Mouse (Mus musculus) cerebellum, adult 18-20 months (tissue): Measurements from ENCODE around the gene Drd4.
"Not testable (repeated sequence)": the region's sequence is repeated elsewhere in the genome, so short reads cannot be mapped to it uniquely, and the experiment has no call there.

Experiments used
- DNase-seq, 2 experiments: peaks; one replicate each; pipeline ENCODE4 v3.0.0; 2021

Gene Drd4

DNA sequence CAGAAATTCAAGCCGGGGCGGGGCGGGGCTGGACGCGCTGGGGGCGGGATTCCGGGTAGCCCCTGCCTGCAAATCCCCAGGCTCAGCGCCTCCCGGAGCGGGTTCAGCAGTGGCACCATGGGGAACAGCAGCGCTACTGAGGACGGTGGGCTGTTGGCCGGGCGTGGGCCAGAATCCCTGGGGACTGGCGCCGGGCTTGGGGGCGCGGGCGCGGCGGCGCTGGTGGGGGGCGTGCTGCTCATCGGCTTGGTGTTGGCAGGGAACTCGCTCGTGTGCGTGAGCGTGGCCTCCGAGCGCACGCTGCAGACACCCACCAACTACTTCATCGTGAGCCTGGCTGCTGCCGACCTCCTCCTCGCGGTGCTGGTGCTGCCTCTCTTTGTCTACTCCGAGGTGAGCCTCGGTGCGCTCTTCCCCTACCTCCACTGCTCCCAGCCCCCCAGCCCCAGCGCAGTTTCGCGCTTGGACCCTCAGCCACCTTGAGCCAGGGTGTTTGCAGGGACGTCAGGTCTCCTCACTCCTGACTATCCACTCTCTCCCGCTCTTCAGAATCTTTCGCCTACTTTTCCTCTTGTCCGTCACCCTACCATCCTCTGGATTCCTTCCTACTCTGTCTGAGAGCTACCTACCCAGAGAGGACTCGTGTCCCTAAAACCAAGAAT, at the start of gene Drd4:
Gene Drd4 (plus strand): TSS at position 86 of the 662 bp plus-strand sequence.
- no peak for DNase-seq

GRCm38 (mm10) chr7:141250486-141250885, 41.3 kb upstream of the Drd4 start:
- DNase-seq, result not testable (repeated sequence)

DNA sequence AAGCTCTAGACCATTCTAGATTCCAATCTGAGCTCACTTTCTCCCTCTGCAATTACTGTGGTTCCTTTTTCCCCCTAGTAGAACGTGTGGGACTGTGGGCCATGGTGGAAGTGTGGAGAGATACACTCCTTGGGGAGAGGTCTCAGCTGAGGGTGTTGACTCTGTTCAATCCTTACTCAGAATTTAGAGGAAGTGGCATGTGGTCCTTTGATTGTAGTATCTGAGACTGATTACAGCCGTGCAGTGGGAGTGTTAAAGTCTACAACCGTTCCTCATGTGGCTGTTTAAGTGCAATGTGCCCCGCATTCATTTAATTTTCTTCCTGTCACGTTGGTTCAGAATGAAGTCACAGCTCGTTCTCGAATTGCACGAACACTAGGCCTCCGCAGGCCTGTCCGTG, 35.6 kb upstream of the Drd4 start:
- no peak for DNase-seq

DNA sequence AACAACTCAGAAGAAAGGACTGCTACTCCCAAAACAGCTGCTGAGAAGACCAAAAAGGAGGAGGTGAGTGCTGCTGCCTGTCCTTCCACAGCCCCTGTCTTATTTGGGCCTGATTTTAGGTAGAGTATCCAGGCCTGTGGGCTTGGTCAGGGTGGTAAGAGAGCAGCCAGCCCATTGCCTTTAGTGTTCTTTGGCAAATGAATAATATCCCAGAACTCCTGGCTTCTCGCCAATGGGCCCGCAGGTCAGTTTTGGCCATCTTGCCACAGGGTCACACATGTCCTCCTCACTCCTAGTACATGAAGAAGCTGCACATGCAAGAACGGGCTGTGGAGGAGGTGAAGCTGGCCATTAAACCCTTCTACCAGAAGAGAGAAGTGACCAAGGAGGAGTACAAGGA, 30.3 kb upstream of the Drd4 start:
- DNase-seq, result peak in 1 of 2 experiments; percentile 43

GRCm38 (mm10) chr7:141263640-141264039, 28.2 kb upstream of the Drd4 start:
- no peak for DNase-seq

GRCm38 (mm10) chr7:141264041-141264700, 27.6 kb upstream of the Drd4 start:
- no peak for DNase-seq

- peak; percentile 34 to 40 for DNase-seq
Observed at GRCm38 (mm10) chr7:141264761-141265410, 26.9 kb upstream of the Drd4 start.

DNA sequence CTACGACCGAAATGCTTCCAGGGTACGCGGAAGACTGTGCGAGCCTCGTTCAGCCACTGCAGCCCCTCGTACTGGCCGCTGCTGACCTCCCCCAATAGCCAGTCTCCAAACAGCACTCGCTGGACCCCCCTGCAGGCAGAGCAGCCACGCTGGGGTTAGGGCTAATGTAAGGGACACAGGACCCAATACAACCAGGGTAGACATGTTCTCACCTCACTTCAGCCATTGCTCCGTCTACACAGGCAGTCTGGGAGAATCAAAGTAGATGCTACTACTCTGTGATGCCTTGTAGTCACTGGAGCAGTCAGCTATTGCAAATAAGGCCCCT, 26.4 kb upstream of the Drd4 start:
- no peak for DNase-seq

GRCm38 (mm10) chr7:141265739-141266561, 25.9 kb upstream of the Drd4 start, which contains the start of gene Irf7:
TSS of gene Irf7 (minus strand) at chr7:141266481.
- peak; percentile 39 to 50 for DNase-seq

GRCm38 (mm10) chr7:141268466-141269272, 23.1 kb upstream of the Drd4 start:
- no peak for DNase-seq

DNA sequence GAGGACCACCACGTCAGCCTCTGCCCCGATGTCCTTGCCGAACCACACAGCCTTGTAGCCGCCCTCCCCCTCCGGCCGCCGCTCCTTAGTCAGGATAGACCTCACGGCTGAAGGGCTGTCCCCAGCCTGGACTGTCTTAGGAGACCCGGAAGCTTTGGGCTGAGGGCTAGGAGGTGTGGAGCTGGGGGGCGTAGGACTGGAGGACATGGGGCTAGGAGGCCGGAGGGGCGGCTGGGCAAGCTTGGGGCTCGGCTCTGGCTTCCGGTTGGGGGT, 22.6 kb upstream of the Drd4 start:
- no peak for DNase-seq

DNA sequence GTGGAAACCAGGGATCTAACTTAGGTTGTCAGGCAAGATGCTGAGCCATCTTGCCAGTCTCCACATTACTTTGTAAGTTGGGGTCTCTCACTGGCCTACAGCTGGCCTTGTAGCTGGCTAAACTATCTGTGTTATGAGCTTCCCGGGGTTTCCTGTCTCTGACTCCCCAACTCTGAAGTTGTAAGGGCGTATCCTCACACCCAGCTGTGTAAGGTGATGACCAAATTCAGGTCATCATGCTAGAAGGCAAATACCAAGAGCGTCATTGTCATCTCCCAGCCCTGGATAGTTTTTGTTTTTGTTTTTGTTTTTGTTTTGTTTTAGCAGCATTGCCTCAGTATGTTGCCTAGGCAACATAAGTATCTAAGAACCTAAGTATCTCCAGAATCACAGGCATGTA, 21.2 kb upstream of the Drd4 start:
- no peak for DNase-seq

- DNase-seq, result no peak
Observed at GRCm38 (mm10) chr7:141275356-141275755, 16.4 kb upstream of the Drd4 start.

DNA sequence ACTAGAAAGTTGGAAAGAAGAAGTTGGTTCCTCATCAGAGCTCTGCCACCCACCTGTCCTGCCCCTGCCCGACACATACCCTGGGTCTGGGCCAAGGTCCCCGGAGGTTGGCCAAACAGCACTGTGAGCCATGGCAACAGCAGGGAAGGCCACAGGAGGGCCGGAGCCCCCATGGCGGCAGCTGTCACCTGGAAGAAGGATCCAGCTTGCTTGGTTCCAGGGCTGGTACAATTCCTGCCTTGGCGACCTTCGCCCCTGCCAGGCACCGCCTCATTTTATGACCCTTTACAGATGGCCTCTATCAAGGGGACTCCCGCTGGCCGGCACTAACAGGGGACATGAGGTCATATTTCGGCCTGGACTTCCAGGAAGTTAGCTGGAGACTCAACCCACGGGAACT, 15.3 kb upstream of the Drd4 start, which contains the start of gene Cdhr5:
Gene Cdhr5 (minus strand): TSS at position 241 of the 400 bp plus-strand sequence.
- DNase-seq, result no peak

GRCm38 (mm10) chr7:141277701-141278678, 13.8 kb upstream of the Drd4 start:
- DNase-seq, result no peak

GRCm38 (mm10) chr7:141278766-141279590, 12.8 kb upstream of the Drd4 start, which contains the start of gene Sct:
TSS of gene Sct (minus strand) at chr7:141279133.
- peak; percentile 64 to 73 for DNase-seq

- no peak for DNase-seq
Observed at GRCm38 (mm10) chr7:141281442-141281841, 10.4 kb upstream of the Drd4 start.

DNA sequence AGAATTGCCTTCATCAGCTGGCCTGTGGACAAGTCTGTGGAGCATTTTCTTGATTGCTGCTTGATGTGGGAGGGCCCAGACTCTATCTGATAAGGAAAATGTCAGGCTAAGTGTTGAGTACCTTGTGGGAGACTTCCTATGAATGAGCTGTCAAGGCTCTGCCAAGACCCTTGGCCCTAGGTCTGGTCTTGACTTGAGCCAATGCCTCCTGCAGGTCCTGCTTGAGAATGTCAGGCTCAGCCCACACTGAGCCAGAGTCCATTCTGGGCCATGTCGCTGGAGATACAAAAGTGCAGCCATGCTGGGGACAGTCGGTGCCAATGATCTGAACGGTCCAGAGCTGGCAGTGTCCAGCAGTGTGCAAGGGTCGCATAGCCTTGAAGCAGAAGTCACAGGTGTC, 9.1 kb upstream of the Drd4 start:
- DNase-seq, result no peak

DNA sequence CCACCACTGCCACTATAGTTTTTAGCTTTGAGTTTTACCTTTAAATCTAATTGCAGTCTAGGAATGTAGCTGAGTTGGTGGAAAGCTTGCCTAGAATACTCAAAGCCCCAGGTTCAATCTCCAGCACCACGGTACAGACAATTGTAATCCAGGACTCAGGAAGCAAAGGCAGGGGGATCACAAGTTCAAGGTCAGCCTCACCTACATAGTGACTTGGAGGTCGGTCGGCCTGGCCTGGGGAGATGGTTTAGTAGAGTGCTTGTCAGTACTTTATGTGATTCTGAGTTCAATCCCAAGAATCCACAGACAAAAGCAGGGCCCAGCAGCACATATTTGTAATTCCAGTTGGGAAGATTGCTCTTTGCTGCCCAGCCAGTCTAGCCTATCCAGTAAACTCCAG, 3.8 kb upstream of the Drd4 start:
- DNase-seq, result no peak
